Mouse (Mus musculus) MEL (cell line): Measurements from ENCODE around the gene Cdyl.

Experiments used
- CTCF ChIP-seq, 3 experiments: IDR thresholded peaks in 2 of 3; conservative IDR thresholded peaks in 1 of 3; 2 replicates each; pipeline ENCODE4 v1.5.1; 2011 to 2012; ENCODE audit warnings: low read length in 3 of 3, low read depth in 2 of 3, mild to moderate bottlenecking in 2 of 3, improper control_type of control experiment in 1 of 3, inconsistent platforms in 1 of 3, mixed read lengths in 1 of 3, moderate library complexity in 1 of 3; ENCODE audit not compliant: control insufficient read depth in 1 of 3, insufficient read depth in 1 of 3, poor library complexity in 1 of 3, severe bottlenecking in 1 of 3
- E2F4 ChIP-seq: IDR thresholded peaks from 2 replicates; pipeline ENCODE4 v1.6.1; 2011; ENCODE audit warnings: low read depth, low read length, improper control_type of control experiment, borderline replicate concordance
- GABPA ChIP-seq: IDR thresholded peaks from 2 replicates; pipeline ENCODE4 v1.6.1; 2012; ENCODE audit warnings: low read depth, mild to moderate bottlenecking, inconsistent platforms, low read length, improper control_type of control experiment, moderate library complexity
- GATA1 ChIP-seq: IDR thresholded peaks from 2 replicates; pipeline ENCODE4 v1.6.1; 2011; ENCODE audit warnings: low read depth, low read length, improper control_type of control experiment
- POLR2A ChIP-seq, 2 experiments: IDR thresholded peaks; 2 replicates each; pipeline ENCODE4 v1.6.1; 2011 to 2012; ENCODE audit warnings: low read length in 2 of 2, mild to moderate bottlenecking in 2 of 2, control low read depth in 1 of 2, improper control_type of control experiment in 1 of 2, low read depth in 1 of 2, moderate library complexity in 1 of 2; ENCODE audit not compliant: control insufficient read depth in 1 of 2, insufficient read depth in 1 of 2, poor library complexity in 1 of 2

- TF ChIP-seq POLR2A (IDR thresholded peaks at IDR 0.05; ENCODE audit: control insufficient read depth in 1 of 2, insufficient read depth in 1 of 2, low read depth in 1 of 2, low read length in 2 of 2, poor library complexity in 1 of 2), result no peak
- no peak for TF ChIP-seq GABPA
- no peak for TF ChIP-seq CTCF (IDR thresholded peaks at IDR 0.05 in 2 of 3, conservative IDR thresholded peaks at IDR 0.05 in 1 of 3; ENCODE audit: control insufficient read depth in 1 of 3, insufficient read depth in 1 of 3, low read depth in 2 of 3, low read length in 3 of 3, poor library complexity in 1 of 3, severe bottlenecking in 1 of 3)
- no peak for TF ChIP-seq E2F4
- no peak for TF ChIP-seq GATA1
Observed at GRCm38 (mm10) chr13:35818060-35818459, 158.4 kb downstream of the Cdyl start.
